Mouse (Mus musculus): ENCODE results near the gene Meiob.

The Meiob gene

DNA sequence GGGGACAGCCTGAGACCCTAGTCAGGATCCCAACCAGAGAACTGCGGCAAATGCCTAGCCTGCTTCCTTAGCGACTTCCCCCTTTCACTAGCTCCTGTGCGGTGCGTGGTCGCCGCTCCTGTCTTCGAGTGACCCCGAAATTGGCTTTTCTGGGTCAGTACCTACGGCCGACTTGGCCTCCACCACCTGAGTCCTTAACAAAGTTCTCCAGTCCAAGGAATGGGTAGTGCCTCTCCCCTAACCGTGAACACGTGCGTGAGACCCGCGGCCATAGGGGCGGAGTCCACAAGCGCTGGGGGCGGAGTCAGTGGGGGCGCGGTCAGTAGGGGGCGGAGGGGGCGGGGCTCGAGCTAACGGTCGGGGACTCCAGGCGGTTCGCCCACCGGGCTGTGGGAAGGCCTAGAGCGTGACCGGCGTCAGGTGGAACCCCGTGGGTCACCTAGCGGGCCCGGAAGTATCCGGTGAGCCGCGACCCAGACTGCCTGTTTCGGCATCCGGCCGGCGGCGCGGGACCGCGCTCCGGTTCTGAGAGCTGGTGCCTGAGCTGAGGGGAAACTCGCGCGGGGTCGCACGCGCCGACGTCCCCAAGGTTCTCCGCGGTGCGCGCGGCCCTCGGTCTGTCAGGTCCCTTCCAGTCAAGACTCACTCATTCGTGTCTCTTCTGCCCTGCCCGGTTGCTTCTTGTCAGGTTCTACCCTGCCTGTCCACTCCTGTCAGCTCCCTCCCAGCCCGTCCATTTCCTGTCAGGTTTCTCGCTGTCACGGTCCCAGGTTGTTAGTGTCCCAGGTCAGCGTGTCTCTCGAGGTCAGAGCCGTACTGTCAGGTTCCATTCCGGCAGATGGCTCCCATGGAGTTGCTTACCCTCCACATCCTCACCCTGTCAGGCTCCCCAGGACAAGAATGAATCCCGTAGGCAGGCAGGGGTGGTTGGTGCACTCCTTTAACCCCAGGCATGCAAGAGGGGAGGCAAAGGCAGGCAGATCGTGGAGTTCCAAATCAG, at the start of gene Meiob:
Gene Meiob (plus strand): TSS at position 338 of the 1,000 bp plus-strand sequence.
- DNase-seq (ENCODE audit: low read depth, low spot score) = peak; percentile 67

DNA sequence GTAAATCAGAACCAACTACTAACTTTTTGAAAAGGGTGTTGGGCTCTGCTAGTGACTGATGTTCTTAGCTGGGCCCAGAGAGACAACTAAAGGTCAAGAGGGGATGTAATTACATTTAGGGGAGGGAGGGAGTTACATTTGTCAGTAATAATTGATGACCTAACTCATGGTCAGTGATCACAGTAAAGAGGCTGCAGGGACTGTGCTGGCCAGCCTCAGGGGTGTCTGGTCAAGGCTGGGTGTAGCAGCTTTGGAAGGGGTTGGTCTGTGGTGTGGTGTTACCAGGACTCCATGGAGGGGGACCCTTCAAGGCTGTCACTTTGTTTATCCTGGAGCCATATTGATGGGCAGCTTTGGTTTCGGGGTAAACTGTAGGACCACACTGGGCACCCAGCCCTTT, 46.7 kb upstream of the Meiob start:
- no peak for DNase-seq (ENCODE audit: low read depth, low spot score)

DNA sequence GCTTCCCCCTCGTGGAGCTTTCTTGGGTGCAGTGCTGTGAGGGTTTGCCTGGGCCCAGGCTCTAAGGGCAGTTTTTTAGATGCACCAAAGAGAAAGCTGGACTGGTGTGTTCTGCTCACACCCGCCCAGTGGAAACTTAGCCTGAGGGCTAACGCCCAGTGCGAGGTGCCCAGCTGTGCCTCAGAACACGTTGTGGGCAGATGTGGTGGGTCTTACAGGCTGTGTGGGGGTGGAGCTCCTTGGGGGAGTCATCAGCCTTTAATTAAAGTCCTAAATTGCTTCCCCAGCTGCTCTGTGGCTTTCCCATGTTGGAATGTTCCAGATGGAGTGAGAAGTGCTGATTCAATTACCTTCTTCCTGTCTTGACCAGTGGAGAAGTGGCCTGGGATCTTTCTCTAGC, 43.0 kb upstream of the Meiob start:
- DNase-seq (ENCODE audit: low read depth, low spot score) = peak; percentile 79

DNA sequence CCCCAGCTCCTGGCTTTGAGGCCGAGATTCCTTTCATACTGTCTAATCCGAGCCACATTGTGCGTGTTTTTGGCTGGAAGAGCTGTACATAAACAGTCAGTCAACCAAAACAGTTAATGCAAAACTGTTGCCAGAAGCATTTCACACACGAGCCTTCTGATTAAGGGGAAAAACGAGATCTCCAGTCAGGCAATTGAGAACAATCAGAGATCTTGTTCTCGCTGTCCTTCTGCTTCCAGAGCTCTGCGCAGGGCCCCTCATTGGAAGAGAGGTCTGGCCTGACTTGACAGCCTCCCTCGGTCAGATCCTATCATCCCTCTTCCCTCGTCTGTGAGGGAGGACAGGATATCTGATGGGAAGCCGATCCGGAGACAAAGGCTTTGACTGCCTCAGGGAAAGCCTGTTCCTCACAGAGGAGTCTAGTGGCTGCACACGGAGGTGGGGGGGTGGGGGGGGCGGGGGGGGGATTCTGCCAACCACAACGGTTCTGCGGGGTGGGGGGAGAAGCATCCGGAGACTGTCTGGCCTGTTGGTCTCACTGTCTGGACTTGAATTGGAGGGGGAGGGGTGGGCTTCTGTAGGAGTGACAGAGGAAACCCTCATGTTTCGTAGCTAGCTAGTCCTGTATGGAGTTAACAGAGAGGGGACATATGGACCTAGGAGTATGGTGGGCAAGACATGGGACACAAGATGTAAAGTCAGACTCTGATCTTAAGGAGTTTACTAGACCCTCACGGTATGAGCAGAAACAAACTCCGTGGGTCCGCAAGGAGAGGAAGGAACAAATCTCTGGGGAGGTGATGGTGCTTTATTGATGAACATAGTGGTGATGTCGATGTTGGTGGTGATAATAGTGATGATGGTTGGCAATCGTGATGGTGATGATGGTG, 38.8 kb upstream of the Meiob start:
- no peak for DNase-seq (ENCODE audit: low read depth, low spot score)

DNA sequence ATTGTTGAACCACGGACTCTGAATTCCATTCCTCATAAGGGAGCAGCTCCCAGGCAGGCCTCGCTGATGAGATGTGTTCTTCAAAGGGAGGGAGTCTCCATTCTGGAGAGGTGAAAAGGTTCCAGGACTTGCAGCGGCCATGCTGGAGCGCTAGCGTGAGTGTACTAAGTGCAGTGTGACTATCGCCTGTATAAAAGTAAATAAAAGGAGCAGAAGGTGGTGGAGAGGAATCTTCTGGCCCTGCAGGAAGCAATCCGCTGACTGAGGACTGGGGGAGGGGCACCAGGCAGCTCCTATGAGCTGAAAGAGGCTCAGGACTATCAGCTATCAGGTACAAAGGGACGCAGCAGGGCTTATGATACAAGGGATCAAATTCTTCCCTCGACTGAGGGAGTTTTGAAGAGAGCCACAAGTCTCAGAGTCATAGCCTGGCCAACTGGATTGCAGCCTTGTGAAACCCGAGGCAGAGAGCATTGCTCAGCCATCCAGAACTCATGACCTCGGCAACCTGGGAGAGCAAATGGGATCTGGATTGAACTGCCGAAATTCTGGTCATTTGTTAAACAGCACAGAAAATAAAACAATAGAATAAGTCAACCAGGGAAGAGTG, 37.7 kb upstream of the Meiob start:
- no peak for DNase-seq (ENCODE audit: low read depth, low spot score)

DNA sequence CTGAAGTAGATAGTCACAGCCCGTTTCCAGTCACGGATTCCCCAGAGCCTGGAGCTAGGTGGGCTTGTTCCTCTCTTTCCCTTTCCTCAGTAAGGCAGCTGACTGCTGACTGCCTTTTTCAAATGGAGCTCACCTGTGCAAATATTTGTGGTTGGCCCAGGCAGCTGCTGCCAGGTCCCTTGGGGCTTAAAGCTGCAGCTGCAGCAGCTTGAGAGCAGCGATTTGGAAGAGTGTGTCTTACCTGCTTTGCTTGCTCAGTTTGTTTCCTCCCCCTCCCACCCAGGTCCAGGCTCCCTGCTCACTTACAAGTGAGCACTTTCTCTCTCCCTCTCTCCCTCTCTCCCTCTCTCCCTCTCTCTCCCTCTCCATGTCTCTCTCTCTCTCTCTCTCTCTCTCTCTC, 34.9 kb upstream of the Meiob start:
- no peak for DNase-seq (ENCODE audit: low read depth, low spot score)

DNA sequence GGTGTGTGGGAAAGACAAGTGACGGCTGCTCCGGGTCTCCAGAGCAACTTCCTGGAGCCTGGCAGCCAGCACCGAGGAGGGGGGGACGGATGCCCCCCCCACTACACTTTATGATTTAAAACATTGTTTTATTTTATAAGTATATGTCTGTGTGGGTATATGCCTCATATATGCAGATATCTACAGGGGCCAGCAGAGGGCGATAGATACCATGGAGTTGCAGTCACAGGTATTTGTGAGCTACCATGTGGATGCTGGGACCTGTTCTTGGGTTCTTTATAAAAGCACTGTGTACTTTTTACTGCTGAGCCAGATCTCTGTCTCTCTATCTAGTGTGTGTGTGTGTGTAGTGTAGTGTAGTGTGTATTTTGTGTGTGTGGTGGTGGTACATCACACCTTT, 30.8 kb upstream of the Meiob start:
- DNase-seq (ENCODE audit: low read depth, low spot score) = no peak

DNA sequence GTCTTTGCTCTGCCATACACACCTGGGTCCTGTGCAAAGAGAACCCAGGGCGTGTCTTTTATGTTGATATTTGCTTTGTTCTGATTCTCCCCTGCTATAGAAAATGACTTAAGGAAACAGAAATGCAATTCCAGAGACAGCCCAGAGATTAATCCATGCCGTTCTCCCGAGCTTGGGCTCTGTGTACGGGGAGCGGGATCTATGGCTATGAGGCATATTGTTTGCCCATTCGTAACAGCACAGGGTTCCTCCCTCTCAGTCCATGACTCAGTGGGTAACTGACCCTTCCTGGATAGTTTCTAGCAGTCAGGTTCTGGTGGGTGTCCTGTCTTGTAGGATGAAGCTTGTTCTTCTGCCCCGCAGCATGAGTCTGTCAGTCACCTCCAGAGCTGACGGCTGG, 28.9 kb upstream of the Meiob start:
- no peak for DNase-seq (ENCODE audit: low read depth, low spot score)

DNA sequence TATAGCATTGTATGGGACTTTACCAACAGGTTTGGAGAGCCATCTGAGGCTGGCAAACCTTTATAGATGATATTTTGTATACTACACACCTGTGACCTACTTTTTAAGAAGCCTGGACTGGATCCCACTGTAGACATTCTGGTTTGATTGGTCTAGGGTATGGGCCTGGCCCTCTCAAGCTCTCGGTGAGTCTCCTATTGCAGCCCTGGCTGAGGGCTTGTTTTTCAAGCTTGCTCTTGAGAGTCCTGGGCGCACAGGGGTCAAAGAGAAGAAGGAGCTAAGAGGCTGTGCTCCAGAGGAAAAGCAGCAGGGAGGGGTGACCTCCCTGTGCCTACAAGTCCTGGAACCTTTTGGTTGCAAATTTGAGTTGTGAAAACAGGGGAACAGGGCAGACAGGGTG, 27.0 kb upstream of the Meiob start:
- DNase-seq (ENCODE audit: low read depth, low spot score) = no peak

DNA sequence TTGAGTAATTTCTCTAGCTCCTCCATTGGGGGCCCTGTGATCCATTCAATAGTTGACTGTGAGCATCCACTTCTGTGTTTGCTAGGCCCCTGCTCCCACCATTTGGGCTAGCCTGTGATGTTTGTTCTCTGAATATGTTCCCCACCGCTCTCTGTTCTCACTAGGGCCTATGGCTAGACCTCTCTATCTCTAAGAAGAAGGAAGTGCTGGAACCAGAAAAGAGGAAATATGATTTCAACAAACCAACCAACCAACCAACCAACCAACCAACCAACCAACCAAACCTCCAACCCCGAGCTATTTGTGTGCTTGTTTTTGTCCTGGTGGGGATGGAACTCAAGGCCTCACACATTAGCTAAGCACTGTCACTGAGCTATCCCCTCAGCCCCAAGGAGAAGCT, 23.3 kb upstream of the Meiob start:
- no peak for DNase-seq (ENCODE audit: low read depth, low spot score)

DNA sequence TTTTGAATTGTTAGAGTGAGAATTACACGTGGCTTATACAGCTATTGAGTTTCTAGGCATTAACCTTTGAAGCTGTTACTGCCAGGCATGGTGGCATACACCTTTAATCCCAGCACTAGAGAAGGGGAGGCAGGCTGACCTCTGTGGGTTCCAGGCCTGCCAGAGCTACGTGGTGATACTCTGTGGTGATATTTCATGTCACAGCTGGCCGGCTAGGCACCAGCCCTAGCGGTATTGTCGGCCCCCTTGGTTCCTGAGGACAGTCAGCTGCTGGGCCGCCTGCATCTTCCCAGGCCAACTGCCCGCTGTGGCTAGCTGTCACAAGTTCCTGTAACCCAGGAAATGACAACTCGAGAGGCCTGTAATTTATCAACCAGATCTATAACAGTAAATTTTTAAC, 11.9 kb upstream of the Meiob start:
- DNase-seq (ENCODE audit: low read depth, low spot score) = no peak

DNA sequence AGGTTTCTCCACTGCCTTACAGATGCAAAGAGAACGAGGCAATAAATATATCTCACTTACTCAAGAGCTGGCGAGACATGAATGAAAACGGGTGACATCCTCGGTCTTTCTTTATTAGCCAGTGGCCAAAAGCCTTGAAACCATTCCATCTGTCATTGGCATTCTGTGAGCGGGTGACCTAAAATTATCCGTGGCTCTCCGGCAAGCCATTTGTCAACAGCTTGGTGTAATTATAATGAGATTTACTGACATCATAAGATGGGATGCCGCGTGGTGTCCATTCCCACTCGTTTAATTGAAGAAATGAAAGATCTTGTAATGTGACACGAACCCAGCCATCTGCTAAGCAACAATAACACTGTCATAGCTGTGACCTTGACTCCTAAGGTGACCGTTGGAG, 9.3 kb upstream of the Meiob start:
- no peak for DNase-seq (ENCODE audit: low read depth, low spot score)

DNA sequence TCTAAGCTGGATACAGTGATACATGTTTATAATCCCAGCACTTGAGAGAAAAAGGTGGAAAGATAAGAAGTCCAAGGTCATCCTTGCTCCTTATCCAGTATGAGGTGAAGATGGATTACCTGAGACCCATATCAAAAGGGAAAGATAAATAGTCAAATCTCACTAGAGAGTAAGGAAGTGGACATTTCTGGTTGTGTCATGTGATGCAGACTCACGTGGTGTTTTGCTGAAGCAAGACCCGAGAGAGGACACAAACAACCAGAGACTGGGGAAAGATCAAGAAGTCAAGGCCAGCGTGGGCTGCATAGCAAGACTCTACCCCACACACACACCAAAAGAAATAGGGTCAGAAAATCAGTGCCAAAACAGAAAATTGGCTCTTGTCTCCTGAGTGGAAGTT, 7.1 kb upstream of the Meiob start:
- no peak for DNase-seq (ENCODE audit: low read depth, low spot score)

DNA sequence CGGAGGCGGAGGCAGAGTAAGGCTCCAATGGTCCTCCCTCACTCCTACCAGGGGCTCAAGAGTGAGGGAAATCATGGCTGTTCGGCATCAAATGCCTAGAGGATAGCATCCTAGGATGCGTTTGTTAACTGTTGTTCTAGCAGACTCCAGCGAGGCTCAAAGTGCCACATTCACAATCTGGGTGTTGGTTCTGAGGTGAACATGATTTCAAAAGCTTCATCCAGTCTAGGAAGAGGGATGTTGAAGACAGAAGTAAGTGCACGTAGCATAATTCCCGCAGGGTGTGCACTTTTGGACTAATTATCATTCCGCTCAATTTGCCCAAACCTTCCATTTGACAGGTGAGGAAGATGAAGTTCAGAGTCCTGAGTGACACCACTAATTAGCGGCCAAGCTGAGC, 5.9 kb upstream of the Meiob start:
- no peak for DNase-seq (ENCODE audit: low read depth, low spot score)

DNA sequence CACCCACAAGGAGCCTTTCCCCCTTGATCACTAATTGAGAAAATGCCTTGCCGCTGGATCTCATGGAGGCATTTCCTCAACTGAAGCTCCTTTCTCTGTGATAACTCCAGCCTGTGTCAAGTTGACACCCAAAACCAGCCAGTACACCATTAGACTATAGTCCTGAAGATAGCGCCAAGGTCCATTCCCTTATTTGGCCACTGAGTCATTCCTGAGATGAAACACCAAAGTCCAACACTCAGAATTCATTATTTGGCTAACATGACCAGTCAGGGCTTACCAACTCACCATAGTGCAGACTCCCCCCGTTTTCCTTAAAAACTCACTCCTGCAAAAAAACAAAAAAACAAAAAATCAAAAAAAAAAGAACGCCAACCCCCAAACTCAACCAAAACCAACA, 4.6 kb upstream of the Meiob start:
- DNase-seq (ENCODE audit: low read depth, low spot score) = no peak

DNA sequence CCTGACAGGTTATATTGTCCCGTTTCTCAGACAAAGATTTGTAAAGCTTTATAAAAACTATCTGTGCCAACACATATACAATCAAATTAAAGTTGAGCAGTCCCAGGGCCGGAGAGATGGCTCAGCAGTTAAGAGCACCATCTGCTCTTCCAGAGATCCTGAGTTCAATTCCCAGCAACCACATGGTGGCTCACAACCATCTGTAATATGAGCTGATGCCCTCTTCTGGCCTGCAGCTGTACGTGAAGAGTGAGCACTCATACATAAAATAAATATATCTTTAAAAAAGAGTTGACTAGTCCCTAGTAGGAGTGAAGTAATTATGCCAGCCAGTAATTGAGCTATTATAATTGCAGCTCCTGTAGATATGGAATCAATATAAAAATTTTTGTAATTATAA, 3.6 kb upstream of the Meiob start:
- no peak for DNase-seq (ENCODE audit: low read depth, low spot score)

DNA sequence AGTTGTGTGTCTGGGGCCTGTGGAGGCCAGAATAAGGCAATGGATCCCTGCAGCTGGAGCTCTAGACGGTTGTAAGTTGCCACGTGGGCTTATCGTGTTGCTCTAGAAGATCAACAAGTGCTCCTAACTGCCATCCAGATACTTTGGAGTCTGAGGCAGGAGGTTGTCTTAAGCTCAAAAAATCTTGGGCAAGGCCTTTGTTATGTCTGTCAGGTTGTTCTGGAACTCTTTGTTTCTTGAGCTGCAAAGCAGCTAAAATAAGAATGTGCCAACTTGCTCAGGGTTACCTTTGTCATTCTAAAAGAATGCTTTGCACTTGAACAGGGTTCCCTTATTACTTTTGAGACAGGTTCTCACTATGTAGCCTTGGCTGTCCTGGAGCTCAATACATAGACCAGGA, 7.1 kb downstream of the Meiob start:
- no peak for DNase-seq (ENCODE audit: low read depth, low spot score)

DNA sequence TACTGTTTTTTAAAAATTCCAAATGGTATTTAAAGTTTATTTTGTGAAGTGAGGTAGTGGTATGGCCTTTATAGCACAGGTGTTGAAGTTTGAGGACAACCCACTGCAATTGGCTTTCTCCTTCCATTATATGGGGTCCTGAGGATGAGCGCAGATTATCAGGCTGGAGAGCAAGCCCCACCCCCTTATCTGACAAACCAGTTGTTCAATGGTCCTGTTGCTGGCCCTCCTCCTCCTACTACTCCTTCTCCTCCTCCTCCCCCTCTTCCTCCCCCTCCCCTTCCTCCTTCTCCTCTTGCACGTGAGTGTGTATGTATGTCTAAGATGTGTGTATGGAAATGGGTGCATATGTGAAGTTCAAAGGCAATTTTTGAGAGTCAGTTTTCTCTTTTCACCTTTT, 8.1 kb downstream of the Meiob start:
- DNase-seq (ENCODE audit: low read depth, low spot score) = no peak

DNA sequence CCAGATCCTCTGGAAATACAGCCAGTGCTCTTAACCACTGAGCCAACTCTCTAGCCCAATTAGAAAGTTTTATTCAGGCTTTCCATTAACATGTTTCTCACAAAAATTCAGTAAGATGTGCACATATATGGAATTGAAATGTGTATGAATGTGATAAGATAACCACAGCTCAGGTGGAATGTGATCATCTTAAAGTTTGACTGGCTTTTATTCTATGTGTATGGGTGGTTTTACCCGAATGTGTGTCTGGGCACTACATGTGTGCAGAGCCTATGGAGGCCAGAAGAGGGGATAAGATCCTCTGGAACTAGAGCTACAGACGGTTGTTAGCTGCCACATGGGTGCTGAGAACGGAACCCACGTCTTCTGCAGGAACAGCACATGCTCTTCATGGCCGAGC, 11.2 kb downstream of the Meiob start:
- no peak for DNase-seq (ENCODE audit: low read depth, low spot score)

DNA sequence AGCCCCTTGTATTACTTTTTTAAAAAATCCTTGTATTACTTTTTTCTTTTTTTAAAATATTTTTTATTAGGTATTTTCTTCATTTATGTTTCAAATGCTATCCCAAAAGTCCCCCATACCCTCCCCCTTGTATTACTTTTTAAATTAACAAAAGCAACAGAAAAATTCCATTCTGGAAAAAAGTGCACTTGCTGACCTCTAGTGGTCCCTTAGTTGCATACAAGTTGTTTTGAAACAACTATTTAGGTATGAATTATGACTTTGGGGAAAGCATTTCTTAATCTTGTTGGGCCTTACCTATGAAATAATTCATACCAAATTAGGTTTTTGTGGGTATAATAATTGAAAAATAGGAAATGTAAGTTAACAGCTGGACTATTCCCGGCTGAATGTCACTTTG, 13.4 kb downstream of the Meiob start:
- no peak for DNase-seq (ENCODE audit: low read depth, low spot score)

DNA sequence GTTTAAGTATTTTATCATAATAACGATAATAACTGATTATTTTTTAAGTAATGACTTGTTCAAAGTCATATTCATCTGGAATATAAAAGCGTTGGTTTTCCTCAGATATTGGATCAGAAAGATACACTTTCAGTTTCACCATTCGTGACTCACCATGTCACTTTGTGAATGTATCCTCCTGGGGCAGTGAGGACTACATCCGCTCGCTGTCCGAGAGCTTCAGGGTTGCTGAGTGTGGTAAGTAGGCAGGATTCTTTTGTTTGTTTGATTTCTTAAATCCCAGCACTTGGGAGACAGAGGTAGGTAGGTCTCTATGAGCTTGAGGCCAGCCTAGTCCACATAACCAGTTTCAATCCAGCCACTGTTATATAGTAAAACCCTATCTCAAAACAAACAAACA, 14.1 kb downstream of the Meiob start:
- no peak for DNase-seq (ENCODE audit: low read depth, low spot score)

DNA sequence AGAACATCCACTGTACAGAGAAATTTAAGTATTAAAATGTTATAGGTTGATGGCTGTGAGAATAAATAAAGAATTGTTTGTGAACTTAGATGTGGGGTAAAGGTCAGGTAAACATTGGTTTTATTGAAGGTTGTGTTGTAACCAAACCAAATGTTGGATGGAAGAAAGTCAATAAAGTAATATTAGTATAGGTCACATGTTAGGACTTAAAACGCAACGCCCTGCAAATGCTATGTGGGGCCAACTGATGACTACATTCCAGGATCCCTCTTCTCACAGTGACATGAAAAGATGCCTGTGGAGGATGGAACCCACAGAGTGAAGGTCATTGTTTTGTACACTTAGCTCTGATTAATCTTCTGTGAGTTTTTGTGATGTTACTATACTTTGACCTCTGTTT, 15.4 kb downstream of the Meiob start:
- DNase-seq (ENCODE audit: low read depth, low spot score) = no peak
